Mouse (Mus musculus) kidney, postnatal 25 days (tissue): Measurements from ENCODE around the gene Arl3.

ENCODE experiments used
- DNase-seq, 2 experiments: peaks; one replicate each; pipeline ENCODE4 v3.0.0; 2021; ENCODE audit warnings: mixed read lengths in 2 of 2

Arl3 gene

DNA sequence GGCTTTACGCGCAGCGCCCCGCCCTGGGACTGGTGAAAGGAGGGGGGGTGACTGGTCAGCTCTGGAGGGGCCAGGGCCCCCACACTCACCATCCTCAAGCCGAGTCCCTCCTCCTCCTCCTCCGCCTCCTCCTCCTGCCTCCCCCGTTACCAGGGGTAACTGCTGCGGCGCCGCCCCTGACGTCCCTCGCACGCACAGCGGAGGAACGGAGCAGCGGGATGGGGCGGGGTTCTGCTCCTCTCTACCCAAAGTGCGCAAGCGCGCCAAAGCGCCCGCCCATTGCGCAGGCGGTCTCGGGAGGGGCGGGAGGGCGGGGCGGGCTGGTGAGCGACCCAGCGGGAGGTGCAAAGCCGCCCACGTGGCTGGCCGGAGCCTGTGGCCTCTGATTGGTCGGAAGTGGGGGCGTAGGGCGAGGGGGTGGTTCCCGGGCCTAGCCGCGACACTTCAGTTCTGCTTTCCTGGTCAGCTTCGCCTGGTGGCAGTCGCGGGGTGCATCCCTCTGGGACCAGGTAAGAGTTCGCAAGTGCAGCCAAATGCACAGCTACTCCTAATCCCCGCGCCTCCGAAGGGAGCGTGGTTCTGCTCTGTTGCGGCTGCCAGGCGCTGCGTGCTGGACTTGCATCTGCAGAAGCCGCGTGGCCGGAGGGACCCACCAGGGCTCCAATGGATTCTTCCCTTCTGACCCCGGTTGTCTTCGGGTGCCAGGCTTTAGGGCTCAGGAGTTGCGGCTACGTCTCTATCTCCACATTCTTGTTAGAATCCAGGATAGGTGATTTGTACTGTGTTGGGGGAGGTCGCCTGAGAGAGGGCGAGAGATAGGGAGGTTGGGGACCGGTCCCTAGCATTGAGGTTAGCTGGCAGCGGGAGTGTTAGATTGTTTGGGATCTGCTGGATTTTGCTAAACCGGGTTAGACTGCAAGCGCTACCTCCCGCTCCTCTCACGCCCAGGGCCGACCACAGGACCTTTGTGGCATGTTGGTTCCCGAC, at the start of gene Arl3, which contains the start of gene Sfxn2:
Arl3 (minus strand) TSS at position 248 of the 987 bp plus-strand sequence.
Sfxn2 (plus strand) TSS at position 415 of the 987 bp plus-strand sequence.
- DNase-seq: peak; percentile 96 to 99

DNA sequence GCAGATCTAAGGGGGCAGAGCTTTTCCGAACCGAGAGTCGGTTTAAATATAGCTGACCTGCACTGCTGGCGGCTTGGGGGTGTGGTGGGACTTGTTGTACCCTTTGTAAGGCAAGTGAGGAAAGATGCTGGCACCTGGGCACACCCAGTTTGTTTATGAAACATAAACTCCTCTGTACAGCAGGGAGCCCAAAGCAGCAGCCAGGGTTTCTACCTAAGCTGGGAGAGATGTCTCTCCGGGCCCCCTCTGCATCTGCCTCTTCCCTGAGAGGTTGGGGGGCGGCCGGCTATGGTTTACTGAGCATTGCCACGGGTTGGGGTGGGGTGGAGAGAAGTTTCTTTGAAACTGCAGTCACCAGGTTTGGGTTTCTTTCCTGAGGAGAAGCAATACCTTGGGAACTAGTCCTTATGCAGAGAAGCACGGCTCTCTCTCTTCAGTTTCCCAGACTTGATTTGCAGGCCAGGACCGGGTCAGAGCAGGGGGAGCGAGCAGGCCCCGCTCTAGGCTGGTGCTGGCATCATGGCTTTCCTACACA, 49.7 kb upstream of the Arl3 start:
- DNase-seq: peak in 1 of 2 experiments; percentile 36

- DNase-seq: peak in 1 of 2 experiments; percentile 44
These were observed 48.5 kb upstream of the Arl3 start for GRCm38 (mm10) chr19:46621236-46622183.

DNA sequence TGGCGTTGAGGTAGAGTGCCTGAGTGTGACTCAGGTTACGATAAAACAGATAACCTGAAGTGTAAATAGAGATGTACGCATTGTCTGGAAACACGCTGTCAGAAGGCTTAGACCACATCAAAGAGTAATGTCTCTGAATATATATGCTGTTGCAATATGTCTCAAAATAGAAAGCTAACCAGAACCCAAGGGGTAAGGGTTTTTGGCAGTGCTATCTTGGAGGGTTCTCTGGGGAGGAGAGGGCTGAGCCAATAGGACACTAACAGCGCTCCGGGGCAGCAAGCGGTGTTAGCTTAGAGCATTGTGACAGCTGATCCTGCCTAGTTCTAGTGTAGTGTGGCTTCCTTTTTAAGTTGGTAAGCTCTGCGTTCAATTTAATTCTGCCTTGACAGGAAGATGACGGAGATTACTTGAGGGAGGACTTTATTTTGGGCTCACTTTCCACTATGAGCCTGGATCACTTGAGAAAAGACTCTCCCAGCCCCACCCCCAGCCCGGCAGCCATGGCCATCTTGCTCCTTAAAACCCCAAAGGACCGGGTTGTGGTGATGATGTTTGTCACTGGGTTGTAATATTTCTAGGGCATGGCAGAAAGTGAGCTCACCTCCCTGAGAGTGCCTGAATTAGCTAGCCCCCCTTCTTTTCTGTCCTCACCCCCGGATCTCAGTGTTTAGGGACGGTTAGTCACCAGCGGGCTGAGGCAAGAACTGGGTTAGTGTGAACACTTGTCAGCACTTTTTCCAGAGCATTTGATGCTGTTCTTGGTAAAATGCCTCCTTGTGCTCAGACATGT, 47.2 kb upstream of the Arl3 start:
- DNase-seq: peak in 1 of 2 experiments; percentile 30

DNA sequence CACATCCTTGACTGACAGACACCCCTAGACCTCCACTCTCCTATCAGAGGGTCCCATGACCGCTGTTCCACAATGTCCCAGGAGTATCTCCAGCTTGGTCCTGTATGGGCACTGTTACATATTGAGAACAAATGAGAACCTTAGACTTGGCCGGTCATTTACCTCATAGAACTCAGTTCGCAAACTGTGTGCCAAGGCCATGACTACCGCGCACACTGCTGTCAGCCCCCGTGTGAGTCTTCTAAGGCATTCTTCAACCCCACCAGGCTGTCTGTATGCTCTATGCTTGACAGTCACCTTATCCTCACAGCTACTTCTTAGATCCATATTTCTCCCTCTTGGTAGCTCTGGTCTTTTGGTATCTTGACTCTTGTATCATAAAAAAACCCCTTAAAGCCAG, 46.5 kb upstream of the Arl3 start:
- no peak for DNase-seq

GRCm38 (mm10) chr19:46619001-46619400, 46.0 kb upstream of the Arl3 start:
- DNase-seq: peak in 1 of 2 experiments; percentile 51

DNA sequence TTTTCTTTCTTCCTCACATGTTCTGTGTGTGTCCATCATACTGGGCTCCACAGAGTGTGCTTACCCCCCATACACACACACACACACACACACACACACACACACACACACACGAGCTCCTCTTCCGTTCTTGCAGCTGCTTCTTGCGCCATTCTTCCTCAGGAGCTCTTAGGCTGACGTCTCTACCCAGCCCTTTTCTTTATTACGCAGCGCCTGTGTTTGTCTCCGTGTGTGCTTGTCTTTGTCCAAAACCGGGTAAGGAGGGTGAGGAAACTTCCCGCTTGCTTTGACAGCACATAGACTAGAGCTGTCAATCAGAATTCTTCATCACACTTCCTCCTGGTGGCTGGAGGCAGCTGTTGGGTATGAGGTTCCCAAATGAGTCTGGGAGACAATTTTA, 45.3 kb upstream of the Arl3 start:
- no peak for DNase-seq

DNA sequence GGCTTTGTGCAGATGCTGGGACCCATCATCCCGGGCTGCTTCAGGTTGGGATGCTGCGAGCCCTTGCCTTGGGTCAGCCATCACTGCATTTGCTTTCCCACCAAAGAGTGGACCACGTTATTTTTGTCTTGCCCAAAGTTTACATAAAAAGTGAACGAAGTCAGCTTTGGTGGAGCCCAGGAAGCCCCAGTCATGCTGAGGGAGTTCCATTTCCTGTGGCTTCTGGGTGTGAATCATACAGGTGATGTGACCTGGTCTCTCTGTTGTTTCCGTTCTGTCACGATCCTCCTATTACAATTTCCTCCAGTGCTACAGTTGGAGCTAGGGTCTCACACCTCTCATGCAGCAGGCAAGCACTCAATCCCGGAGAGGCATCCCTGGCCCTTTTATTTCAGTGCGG, 44.4 kb upstream of the Arl3 start:
- no peak for DNase-seq

- no peak for DNase-seq
These were observed 43.4 kb upstream of the Arl3 start for GRCm38 (mm10) chr19:46616378-46616777.

DNA sequence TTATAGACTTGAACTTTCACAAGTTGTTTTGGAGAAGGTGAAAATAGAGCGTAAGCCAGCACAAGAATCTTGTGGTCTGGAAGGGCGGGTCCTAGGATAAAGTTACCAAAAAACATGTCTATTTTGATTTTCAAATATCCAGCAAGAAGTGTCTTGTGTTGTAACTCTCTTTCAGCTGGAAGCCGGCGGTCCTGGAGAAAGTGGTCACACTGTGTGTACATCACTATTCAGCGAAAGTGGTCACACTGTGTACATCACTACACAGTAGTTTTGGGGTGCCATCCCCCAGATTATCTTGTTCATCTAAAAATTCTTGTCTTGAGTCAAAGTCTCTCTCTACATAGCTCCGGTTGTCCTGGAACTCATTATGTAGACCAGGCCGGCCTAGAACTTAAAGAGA, 35.2 kb upstream of the Arl3 start:
- no peak for DNase-seq

GRCm38 (mm10) chr19:46607424-46607823, 34.4 kb upstream of the Arl3 start:
- DNase-seq: peak; percentile 42 to 62

DNA sequence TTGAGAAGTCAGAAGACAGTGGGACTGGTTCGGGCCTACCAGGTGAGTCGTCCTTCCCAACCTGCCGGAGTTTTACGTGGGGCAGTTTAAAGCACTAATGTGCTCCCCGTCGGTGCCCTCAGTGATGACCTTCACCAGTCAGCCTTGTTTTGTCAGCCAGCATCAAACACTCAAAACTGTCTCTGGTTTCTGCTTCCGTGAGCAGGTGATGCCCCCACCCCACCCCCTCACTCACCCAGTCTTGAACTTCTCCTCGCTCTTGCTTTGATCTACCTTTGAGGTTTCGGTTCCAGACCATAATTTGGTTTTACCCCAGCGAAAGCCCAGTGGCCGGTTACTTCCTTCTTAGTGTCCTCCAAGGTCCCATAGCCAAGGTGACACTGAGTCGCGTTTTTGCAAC, 33.7 kb upstream of the Arl3 start:
- DNase-seq: no peak

DNA sequence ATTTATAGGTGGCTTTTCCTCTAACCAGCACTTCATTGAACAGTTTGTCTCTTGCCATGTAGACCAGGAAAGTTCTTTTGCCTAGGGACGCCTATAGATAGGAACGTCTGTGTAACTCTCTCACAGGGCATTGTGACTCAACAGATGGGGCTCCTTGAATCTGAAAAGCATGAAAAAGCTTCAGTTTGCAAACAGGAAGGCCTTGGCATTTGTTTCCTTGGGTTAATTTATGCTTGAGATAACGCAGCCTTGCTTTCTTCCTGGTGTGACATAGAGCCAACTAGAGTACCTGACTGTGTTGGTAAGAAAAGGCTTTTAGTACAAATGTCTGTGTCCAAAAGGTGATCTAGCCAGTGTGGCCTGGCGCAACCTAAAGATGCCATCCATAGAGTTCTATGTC, 29.4 kb upstream of the Arl3 start:
- no peak for DNase-seq

DNA sequence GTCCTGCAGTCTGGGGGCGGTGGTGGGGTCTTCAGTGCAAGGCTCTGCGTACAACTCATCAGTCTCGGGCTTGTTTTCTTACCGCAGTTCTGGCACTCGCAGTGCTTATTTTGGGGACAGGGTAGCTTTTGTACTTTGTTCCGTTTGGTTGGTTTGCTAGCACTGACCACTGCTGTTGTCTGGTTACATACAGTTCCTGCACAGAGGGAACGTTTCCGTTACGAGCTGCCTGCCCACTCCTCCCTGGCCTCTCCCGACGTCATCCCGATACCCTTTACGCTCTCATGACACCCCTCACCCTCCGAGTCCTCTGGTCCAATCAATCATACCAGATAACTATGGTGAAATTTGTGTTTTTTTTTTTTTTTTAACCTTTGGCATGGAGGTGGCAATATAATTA, 28.5 kb upstream of the Arl3 start:
- peak; percentile 48 to 86 for DNase-seq

GRCm38 (mm10) chr19:46600371-46600770, 27.4 kb upstream of the Arl3 start:
- DNase-seq: peak in 1 of 2 experiments; percentile 35

GRCm38 (mm10) chr19:46599375-46600256, 26.6 kb upstream of the Arl3 start:
- peak; percentile 29 to 54 for DNase-seq

- DNase-seq: peak; percentile 96 to 99
These were observed 25.8 kb upstream of the Arl3 start, which contains the start of gene Wbp1l for GRCm38 (mm10) chr19:46598720-46599252. Gene Wbp1l (plus strand): TSS chr19:46599084.

DNA sequence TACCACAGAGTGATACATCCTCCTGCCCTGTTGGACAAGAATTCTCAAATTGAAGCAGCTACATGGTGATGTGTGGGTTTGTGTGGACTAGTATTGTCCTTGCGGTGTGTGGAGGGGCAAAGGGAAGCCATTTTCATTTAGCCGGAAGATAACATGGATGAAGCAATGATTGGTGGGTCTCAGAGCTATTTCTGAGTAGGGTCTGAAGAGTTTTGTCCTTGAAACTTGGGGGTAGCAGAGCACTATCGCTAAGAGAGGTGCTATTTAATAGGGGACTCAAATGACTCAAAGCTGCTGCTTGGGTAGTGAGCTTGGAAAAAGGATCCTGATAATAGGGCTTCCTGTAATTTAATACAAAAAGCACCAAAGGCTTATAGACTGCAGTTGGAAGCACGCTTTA, 25.2 kb upstream of the Arl3 start:
- no peak for DNase-seq

DNA sequence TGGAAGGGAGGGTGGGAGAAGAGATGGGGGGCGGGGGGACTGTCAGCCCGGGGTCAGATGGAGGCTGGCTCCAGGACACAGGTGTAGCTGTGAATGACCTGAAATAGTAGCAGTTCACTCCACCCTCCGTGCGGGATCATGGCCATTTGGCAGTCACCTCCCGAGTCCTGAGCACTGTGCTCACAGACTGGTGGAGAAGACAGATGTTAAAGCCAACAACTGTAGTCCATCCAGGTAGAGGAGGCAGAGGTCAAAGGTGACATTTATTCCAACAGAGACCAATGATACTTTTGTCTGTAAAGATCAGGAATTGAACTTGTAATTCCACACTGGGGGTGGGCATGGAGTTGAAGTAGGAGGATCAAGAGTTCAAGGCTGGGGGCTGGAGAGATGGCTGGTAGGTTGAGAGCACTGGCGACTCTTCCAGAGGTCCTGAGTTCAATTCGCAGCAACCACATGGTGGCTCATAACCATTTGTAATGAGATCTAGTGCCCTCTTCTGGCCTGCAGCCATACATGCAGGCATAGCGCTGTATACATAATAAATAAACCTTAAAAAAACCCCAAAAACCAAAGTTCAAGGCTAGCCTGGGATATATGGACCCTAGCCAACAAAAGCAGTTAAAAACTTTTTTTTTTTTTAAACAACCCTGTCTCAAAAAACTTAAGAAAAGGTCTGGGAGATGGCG, 19.9 kb upstream of the Arl3 start:
- no peak for DNase-seq

- DNase-seq: no peak
These were observed 18.6 kb upstream of the Arl3 start for GRCm38 (mm10) chr19:46591575-46591974.
